Mouse (Mus musculus): ENCODE results near the gene Fbxl21. TPM values are rescaled to one million over a fixed set of nuclear protein-coding genes. Genes with fewer than 3 reads are reported as not detected.

Fbxl21 gene
- total RNA-seq, 2 experiments from 2014 or later, result not detected

- ATAC-seq (ENCODE audit: poor library complexity, severe bottlenecking), result 0 out of 2 replicates have a peak, but pooled peaks have one; percentile 20
Observed at GRCm38 (mm10) chr13:56578097-56578496, 55.8 kb downstream of the Fbxl21 start.

GRCm38 (mm10) chr13:56580450-56580849 is 58.2 kb downstream of the Fbxl21 start:
- ATAC-seq (ENCODE audit: poor library complexity, severe bottlenecking), result no peak

- no peak for ATAC-seq (ENCODE audit: poor library complexity, severe bottlenecking)
Observed at GRCm38 (mm10) chr13:56581512-56581911, 59.2 kb downstream of the Fbxl21 start.

- ATAC-seq (ENCODE audit: poor library complexity, severe bottlenecking), result peak; percentile 45
Observed at GRCm38 (mm10) chr13:56581961-56582434, 59.7 kb downstream of the Fbxl21 start.

DNA sequence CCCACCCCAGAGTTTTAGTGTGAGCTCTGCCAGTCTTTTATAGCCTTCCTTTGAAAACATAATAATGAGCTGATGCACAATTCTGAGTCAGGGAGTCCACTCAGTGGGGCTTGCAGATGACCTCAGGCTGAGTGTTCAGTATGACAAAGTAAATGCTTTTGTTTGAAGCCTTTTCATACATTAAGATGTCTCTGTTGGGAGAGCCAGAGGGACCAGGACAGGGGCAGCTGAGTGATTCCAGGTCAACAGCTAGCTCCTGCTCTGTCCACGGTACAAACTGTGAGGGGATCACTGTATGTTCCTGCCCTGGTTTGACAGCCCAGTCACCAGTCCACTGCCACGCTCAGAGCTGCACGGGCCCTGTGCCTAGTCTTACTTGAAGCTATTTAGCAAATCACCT is 60.4 kb downstream of the Fbxl21 start:
- no peak for ATAC-seq (ENCODE audit: poor library complexity, severe bottlenecking)

DNA sequence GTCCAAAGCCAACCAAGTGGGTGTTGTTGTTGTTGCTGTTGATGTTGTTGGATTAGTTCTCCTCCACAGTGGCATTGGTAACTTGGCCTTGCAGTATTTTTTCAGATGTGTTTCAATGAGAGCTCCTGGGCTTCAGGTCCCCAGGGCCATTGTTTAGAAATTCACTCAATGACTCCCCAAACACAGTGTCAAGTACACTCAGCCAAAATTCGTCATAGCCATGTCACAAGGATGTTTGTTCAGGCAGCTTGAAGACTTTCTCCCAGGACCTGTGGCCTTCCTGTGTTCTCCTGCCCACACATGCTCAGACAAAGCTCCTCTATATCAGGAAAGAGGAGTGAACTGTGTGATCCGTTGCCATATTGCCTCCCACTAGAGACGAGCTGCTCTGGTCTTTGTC is 63.8 kb downstream of the Fbxl21 start:
- ATAC-seq (ENCODE audit: poor library complexity, severe bottlenecking), result no peak

Other genes with a start within 250 kb of the Fbxl21 start
- gene Cxcl14, start 225.9 kb upstream of the Fbxl21 start, total RNA-seq (2015), result 0.14 and 0.78 TPM in 2 replicates
- 0.11 and 0.28 TPM in 2 replicates for gene Cxcl14, start 225.9 kb upstream of the Fbxl21 start, total RNA-seq (2017)
- gene Gm3045, start 95.9 kb upstream of the Fbxl21 start, total RNA-seq (2015), result not detected in 2 replicates
- not detected in 2 replicates for gene Gm3045, start 95.9 kb upstream of the Fbxl21 start, total RNA-seq (2017)
- gene Slc25a48, start 84.1 kb upstream of the Fbxl21 start, total RNA-seq (2015), result not detected in 2 replicates
- gene Slc25a48, start 84.1 kb upstream of the Fbxl21 start, total RNA-seq (2017), result not detected in 2 replicates
- gene Il9, start 40.2 kb upstream of the Fbxl21 start, total RNA-seq (2015), result not detected in 2 replicates
- not detected in 2 replicates for gene Il9, start 40.2 kb upstream of the Fbxl21 start, total RNA-seq (2017)
- not detected in 2 replicates for gene Lect2, start 26.0 kb downstream of the Fbxl21 start, total RNA-seq (2015)
- not detected in 2 replicates for gene Lect2, start 26.0 kb downstream of the Fbxl21 start, total RNA-seq (2017)
- gene Tgfbi, start 87.1 kb downstream of the Fbxl21 start, total RNA-seq (2015), result 321 and 326 TPM in 2 replicates
- 505 and 532 TPM in 2 replicates for gene Tgfbi, start 87.1 kb downstream of the Fbxl21 start, total RNA-seq (2017)
- gene Smad5, start 180.5 kb downstream of the Fbxl21 start, total RNA-seq (2015), result 26.9 and 28.1 TPM in 2 replicates
- 14.1 and 16.7 TPM in 2 replicates for gene Smad5, start 180.5 kb downstream of the Fbxl21 start, total RNA-seq (2017)
- gene Gm45623, start 231.4 kb downstream of the Fbxl21 start, total RNA-seq (2015), result not detected in 2 replicates
- not detected in 2 replicates for gene Gm45623, start 231.4 kb downstream of the Fbxl21 start, total RNA-seq (2017)